Mouse (Mus musculus) NIH3T3 (cell line): ENCODE data around the gene Zfp202.

ENCODE experiments used
- DNase-seq: peaks from one replicate; pipeline ENCODE4 v3.0.0-alpha.2; 2012; ENCODE audit warnings: low read depth

Gene Zfp202

DNA sequence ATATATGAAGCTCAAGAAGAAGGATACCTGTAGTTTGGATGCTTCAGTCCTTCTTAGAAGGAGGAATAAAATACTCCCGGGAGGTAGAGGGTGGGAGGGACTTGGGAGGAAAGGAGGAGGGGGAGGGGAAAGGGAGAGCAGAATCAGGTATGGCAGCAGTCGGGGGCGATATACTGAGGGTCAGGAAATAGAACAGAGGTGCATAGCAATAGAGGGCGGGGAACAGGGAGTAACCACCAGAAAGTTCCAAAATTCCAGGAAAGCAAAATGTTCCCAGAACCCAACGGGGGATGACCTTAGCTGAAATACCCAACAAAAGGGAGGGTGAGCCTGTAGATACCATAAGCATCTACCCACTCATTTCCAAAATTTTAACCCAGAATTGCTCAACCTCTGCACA, 48.2 kb downstream of the Zfp202 start:
- DNase-seq: no peak

DNA sequence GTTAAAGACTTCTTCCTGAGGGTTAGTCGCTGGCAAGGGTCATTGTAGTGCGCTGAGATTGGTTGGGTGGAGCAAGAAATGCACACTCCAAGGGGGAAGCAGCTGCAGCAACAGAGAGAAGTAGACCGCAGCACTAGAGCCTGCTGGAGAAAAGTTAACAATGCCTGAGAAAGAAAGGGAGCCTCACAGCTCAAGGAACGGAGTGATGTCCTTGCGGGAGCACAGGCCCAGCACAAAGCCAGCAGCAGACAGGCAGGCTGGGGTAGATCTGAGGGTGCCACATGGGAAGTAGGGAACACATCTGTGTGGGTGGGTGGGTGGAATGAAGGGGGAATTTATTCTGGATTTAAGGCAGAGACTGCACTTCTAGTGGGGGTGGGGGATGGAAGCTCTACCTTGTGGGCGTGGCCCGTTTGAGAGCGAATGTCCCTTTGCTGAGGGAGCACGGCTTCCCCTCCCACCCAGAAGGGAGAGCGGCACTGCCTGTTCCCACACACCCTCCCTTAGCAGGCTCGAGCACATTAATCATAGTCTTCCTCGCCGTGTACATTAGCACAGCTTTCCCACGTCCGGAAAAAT, 49.2 kb downstream of the Zfp202 start:
- no peak for DNase-seq

- no peak for DNase-seq
Measured at GRCm38 (mm10) chr9:40241951-40242888, 50.1 kb downstream of the Zfp202 start.

DNA sequence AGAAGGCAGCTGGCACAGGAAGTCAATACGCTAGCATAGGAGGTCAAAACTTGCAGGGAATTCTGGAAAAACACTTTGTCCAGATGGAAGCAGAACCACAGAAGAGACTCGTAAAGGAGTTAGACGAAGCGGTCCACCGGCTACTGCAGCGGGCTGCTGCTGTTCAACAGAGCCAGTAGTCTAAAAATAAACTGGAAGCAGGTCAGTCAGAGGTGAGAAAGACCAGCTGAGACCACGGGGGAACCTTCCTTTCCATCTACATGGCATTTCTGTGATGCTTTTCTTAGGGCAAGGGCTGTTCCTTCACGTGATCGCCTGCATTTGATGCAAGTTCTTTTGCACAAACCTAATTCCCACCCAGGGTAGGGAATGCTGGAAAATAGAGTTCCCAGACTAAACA, 53.4 kb downstream of the Zfp202 start:
- DNase-seq: no peak

DNA sequence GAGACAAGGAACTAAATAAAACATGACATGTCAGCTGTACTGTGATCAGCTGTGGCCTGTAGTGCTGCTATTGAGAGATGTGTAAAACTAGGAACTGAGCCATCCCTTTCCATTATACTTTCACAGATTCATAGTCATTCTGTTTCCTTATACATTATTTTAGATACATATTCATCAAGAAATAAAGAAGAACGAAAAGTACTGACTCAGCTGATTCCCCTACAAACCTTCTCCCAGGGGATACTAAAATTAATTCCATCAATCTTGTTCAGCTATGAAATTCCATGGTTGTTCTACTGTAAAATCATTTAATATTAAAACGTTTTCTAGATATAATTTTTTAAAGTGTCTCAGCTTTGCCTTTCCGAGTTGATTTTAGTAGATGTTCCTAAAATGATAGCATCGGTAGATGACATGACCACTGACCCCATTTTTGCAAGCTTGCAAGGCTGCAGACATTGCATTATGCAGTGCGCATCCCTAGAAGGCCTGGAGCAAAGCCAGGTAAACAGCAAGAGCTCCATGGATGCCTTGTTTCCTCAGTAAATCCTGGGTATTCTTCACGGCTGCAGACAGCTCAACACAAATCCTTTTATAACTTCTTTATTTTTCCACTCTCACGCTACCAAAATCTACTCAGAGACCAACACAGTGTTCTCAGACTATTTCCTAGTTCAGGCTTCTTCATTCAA, 54.0 kb downstream of the Zfp202 start:
- no peak for DNase-seq

GRCm38 (mm10) chr9:40246702-40247101, 54.6 kb downstream of the Zfp202 start:
- no peak for DNase-seq

DNA sequence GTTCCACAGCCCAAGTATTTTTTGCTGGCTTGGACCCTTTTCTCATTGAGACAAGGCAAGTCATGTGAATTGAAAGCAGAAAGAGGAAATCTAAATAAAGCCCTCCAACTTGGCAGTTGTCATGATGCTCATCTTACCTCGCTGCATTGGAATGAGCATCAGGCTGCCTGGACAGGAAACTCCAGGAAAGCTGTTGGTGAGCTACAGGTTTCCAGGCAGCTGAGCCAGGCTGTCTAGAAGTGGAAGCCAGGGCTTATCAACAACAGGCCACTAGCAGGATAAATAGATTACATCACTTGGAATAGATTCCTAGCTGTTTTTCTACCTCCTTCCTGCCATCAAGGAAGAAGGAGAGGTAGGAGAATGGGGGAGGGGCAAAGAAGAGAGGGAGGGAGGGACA, 57.0 kb downstream of the Zfp202 start:
- no peak for DNase-seq

DNA sequence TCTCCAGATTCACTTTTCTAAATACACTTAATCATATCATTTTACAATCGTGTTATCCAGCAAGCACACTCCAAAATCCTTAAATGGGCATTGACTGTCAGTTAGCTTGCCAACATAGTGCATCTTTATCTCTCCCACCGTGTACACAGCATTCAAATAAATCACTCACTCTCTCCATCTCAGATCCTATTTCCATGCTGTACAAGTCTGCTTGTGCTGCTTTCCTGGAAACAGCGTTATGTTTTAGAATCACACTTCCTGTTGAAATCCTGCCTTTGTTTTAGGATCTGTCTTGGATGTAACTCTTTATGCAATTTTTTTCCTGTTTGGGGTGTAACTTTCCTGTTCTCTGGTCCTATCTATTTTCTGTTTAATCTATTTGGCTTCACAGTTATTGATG, 60.3 kb downstream of the Zfp202 start:
- no peak for DNase-seq
